9 mouse cellular contexts compared by ENCODE assay signal in the genomic region with DNA sequence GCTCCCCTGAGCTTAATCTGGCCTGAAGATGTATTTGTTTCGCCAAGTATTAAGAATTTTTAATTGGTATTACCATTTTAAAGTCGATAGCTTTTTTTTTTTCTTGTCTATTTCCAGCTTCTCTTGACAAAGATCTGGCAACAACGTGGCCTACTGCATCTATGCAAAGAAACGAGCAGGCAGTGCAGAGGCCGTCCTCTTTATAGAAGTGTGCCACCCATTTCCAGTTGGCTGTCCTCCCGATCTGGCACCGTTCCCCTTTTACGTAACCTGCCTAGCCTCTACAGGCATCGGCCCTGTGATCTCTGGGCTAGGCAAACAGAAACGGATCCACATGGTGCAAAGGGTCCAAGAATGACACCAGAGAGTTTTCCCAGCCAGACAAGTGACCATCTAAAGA. TPM values are rescaled to one million over a fixed set of nuclear protein-coding genes. Genes with fewer than 3 reads are reported as not detected.
DNase-seq lines count a peak whose midpoint lies in the region; ATAC-seq and TF ChIP-seq lines count a peak whose summit lies in the region.
"Had no signal": no experiment of that assay in that cellular context is flagged by ENCODE, and none has a peak within 500 bp of the region (broad histone marks: within the 10 kb centered on the region; RNA-seq: fewer than 3 reads in every experiment).

No protein-coding gene starts in this region.

- no peak overlapping the region for H3K4me3 ChIP-seq in forebrain, postnatal 0 days (ENCODE audit: low read depth, low read length)
- no peak overlapping the region for H3K4me3 ChIP-seq in forebrain, embryonic 13.5 days
- H3K4me3 ChIP-seq: limb, embryonic 12.5 days had no signal

- no peak for ATAC-seq in forebrain, postnatal 0 days
- no peak for ATAC-seq in forebrain, embryonic 13.5 days
- peak; percentile 82 to 84 for ATAC-seq in hematopoietic stem cell, adult 5-6 weeks (replicated peaks in 1 of 2; ENCODE audit: insufficient read depth in 1 of 2, low FRiP score in 2 of 2, low TSS enrichment in 1 of 2, low read depth in 1 of 2, poor library complexity in 2 of 2, severe bottlenecking in 2 of 2)
- peak; percentile 83 for ATAC-seq in neutrophil, adult 5-6 weeks (ENCODE audit: extremely low read depth, insufficient number of reproducible peaks, low FRiP score, poor library complexity, severe bottlenecking)

- peak; percentile 55 for DNase-seq in forebrain, postnatal 0 days
- DNase-seq in adrenal gland, adult 2 months: peak; percentile 91
- DNase-seq in fat pad, adult 2 months (ENCODE audit: extremely low read depth, low read depth, low spot score): peak; percentile 56
- DNase-seq in liver: peak; percentile 73
- peak; percentile 16 for DNase-seq in thymus, postnatal 4 days

- no peaks in the 10 kb centered on the region for H3K27me3 ChIP-seq in forebrain, postnatal 0 days (ENCODE audit: insufficient read depth, low read length)
- no peaks in the 10 kb centered on the region for H3K27me3 ChIP-seq in forebrain, embryonic 13.5 days
- H3K27me3 ChIP-seq: limb, embryonic 12.5 days had no signal

- no peaks in the 10 kb centered on the region for H3K4me1 ChIP-seq in forebrain, postnatal 0 days (ENCODE audit: insufficient read depth)
- H3K4me1 ChIP-seq in forebrain, embryonic 13.5 days: peaks cover 14% of the 10 kb centered on the region

- H3K36me3 ChIP-seq in forebrain, postnatal 0 days (ENCODE audit: insufficient read depth): no peaks in the 10 kb centered on the region
- no peaks in the 10 kb centered on the region for H3K36me3 ChIP-seq in forebrain, embryonic 13.5 days (ENCODE audit: poor library complexity, severe bottlenecking)
- H3K36me3 ChIP-seq: limb, embryonic 12.5 days had no signal

- no peak overlapping the region for H3K27ac ChIP-seq in forebrain, postnatal 0 days (ENCODE audit: low read depth, low read length)
- H3K27ac ChIP-seq in forebrain, embryonic 13.5 days: no peak overlapping the region
- H3K27ac ChIP-seq: limb, embryonic 12.5 days had no signal

- no peaks in the 10 kb centered on the region for H3K9me3 ChIP-seq in forebrain, postnatal 0 days (ENCODE audit: low read length)
- no peaks in the 10 kb centered on the region for H3K9me3 ChIP-seq in forebrain, embryonic 13.5 days (replicated peaks)
- H3K9me3 ChIP-seq: limb, embryonic 12.5 days had no signal

- 24% methylated on average over 10 of the region's 10 CpGs for WGBS in forebrain, postnatal 0 days
- WGBS in forebrain, embryonic 13.5 days: 38% methylated on average over 10 of the region's 10 CpGs

- no peak overlapping the region for H3K4me2 ChIP-seq in forebrain, postnatal 0 days (ENCODE audit: low read depth)
- H3K4me2 ChIP-seq in forebrain, embryonic 13.5 days: no peak overlapping the region

- no peak overlapping the region for H3K9ac ChIP-seq in forebrain, postnatal 0 days
- no peak overlapping the region for H3K9ac ChIP-seq in forebrain, embryonic 13.5 days
- H3K9ac ChIP-seq: limb, embryonic 12.5 days had no signal

- TF ChIP-seq CTCF in forebrain, postnatal 0 days (IDR thresholded peaks at IDR 0.05; ENCODE audit: low read depth): no peak

RNA-seq across cellular contexts. Expression of a gene that starts 1.9 kb away (rescaled TPM):
- total RNA-seq in forebrain, postnatal 0 days (2014; rRNA removed): 29.8 and 30.4 TPM in 2 replicates
- 3.6 and 5.6 TPM in 2 replicates for polyA plus RNA-seq in forebrain, postnatal 0 days (2015; fragmentation: Nextera tagmentation; extraction: Ambion mirVana)
- polyA plus RNA-seq in forebrain, embryonic 13.5 days (2015; fragmentation: Nextera tagmentation; extraction: Ambion mirVana): 9.9 TPM in 2 replicates
- 10 to 100 TPM; 44.2 to 55.2 TPM for total RNA-seq in adrenal gland, adult 2 months (2021)
- polyA plus RNA-seq in adrenal gland, adult 2 months (2012; rRNA removed): 9.6 and 14.1 TPM in 2 replicates
- total RNA-seq in hematopoietic stem cell, adult 5-6 weeks (2017): 45.8 and 58.7 TPM in 2 replicates
- total RNA-seq in neutrophil, adult 5-6 weeks (2017): 77.1 and 83.1 TPM in 2 replicates

RNA-seq across cellular contexts. Expression of a gene that starts 41.1 kb away (rescaled TPM):
- 12.3 and 13.3 TPM in 2 replicates for total RNA-seq in forebrain, postnatal 0 days (2014; rRNA removed)
- 5.7 and 8.5 TPM in 2 replicates for polyA plus RNA-seq in forebrain, postnatal 0 days (2015; fragmentation: Nextera tagmentation; extraction: Ambion mirVana)
- polyA plus RNA-seq in forebrain, embryonic 13.5 days (2015; fragmentation: Nextera tagmentation; extraction: Ambion mirVana): 13.0 and 14.4 TPM in 2 replicates
- 10 to 100 TPM; 17.3 to 27.0 TPM for total RNA-seq in adrenal gland, adult 2 months (2021)
- polyA plus RNA-seq in adrenal gland, adult 2 months (2012; rRNA removed): 4.5 and 4.6 TPM in 2 replicates
- 18.2 and 26.6 TPM in 2 replicates for total RNA-seq in hematopoietic stem cell, adult 5-6 weeks (2017)
- total RNA-seq in neutrophil, adult 5-6 weeks (2017): 3.6 and 5.4 TPM in 2 replicates

RNA-seq across cellular contexts. Expression of a gene that starts 41.2 kb away (rescaled TPM):
- total RNA-seq in forebrain, postnatal 0 days (2014; rRNA removed): 16.1 and 19.9 TPM in 2 replicates
- 23.0 and 25.7 TPM in 2 replicates for polyA plus RNA-seq in forebrain, postnatal 0 days (2015; fragmentation: Nextera tagmentation; extraction: Ambion mirVana)
- polyA plus RNA-seq in forebrain, embryonic 13.5 days (2015; fragmentation: Nextera tagmentation; extraction: Ambion mirVana): 19.5 and 26.5 TPM in 2 replicates
- total RNA-seq in adrenal gland, adult 2 months (2021): 10 to 100 TPM; 13.4 to 19.2 TPM
- polyA plus RNA-seq in adrenal gland, adult 2 months (2012; rRNA removed): 12.6 and 13.0 TPM in 2 replicates
- 15.4 and 32.7 TPM in 2 replicates for total RNA-seq in hematopoietic stem cell, adult 5-6 weeks (2017)
- 6.8 and 11.5 TPM in 2 replicates for total RNA-seq in neutrophil, adult 5-6 weeks (2017)

Comparison
In these comparisons a context has a peak if more than half of its experiments do, and no peak if none do; other contexts are left out.
1. ATAC-seq: peak in hematopoietic stem cell, adult 5-6 weeks (2 of 2) and neutrophil, adult 5-6 weeks (single experiment); none in forebrain, postnatal 0 days (single experiment) and forebrain, embryonic 13.5 days (single experiment).
2. DNase-seq: peak in every context shown above with its lines; median percentile 91 in adrenal gland, adult 2 months; 73 in liver; 56 in fat pad, adult 2 months; 55 in forebrain, postnatal 0 days; 16 in thymus, postnatal 4 days.